Mouse (Mus musculus): ENCODE measurements around the gene Tspan8. TPM values are rescaled to one million over a fixed set of nuclear protein-coding genes. Genes with fewer than 3 reads are reported as not detected.

Tspan8 gene
- polyA plus RNA-seq (2014; fragmentation: Nextera tagmentation; extraction: Ambion mirVana), result 0.72 and 0.75 TPM in 2 replicates

GRCm38 (mm10) chr10:115816511-115816910, at the start of gene Tspan8:
Gene Tspan8 (plus strand): TSS chr10:115816832.
- no peaks in the 10 kb centered on the region for H3K4me1 ChIP-seq (ENCODE audit: control insufficient read depth, insufficient read depth, low read length)
- H3K9me3 ChIP-seq (ENCODE audit: control insufficient read depth, low read length), result no peaks in the 10 kb centered on the region
- no peak within 1 kb of the TSS for H3K9ac ChIP-seq (ENCODE audit: low read length)
- no peak within 1 kb of the TSS for H3K4me3 ChIP-seq (ENCODE audit: low read depth, low read length)
- ATAC-seq (ENCODE audit: low FRiP score), result no peak
- no peaks in the 10 kb centered on the region for H3K36me3 ChIP-seq (ENCODE audit: control insufficient read depth, insufficient read depth, low read length)
- 68% methylated on average over 6 of the region's 6 CpGs for WGBS
- H3K27ac ChIP-seq (ENCODE audit: low read depth, low read length), result no peak within 1 kb of the TSS
- H3K4me2 ChIP-seq, result no peak within 1 kb of the TSS
- H3K27me3 ChIP-seq (ENCODE audit: control insufficient read depth, insufficient read depth, low read length), result no peaks in the 10 kb centered on the region
- DNase-seq (ENCODE audit: low spot score, missing footprints), result no peak

- no peaks in the 10 kb centered on the region for H3K4me1 ChIP-seq (ENCODE audit: control insufficient read depth, insufficient read depth, low read length)
- no peaks in the 10 kb centered on the region for H3K36me3 ChIP-seq (ENCODE audit: control insufficient read depth, insufficient read depth, low read length)
- H3K27me3 ChIP-seq (ENCODE audit: control insufficient read depth, insufficient read depth, low read length), result no peaks in the 10 kb centered on the region
- H3K4me2 ChIP-seq, result no peak overlapping the region
- no peak overlapping the region for H3K27ac ChIP-seq (ENCODE audit: low read depth, low read length)
- H3K9me3 ChIP-seq (ENCODE audit: control insufficient read depth, low read length), result no peaks in the 10 kb centered on the region
- peak; percentile 56 for DNase-seq (ENCODE audit: low spot score, missing footprints)
- WGBS, result 91% methylated on average over 8 of the region's 8 CpGs
- no peak overlapping the region for H3K4me3 ChIP-seq (ENCODE audit: low read depth, low read length)
- ATAC-seq (ENCODE audit: low FRiP score), result no peak
- no peak overlapping the region for H3K9ac ChIP-seq (ENCODE audit: low read length)
These were observed 46.6 kb upstream of the Tspan8 start for GRCm38 (mm10) chr10:115770032-115770431.

GRCm38 (mm10) chr10:115774451-115774850, 42.2 kb upstream of the Tspan8 start:
- no peak overlapping the region for H3K4me2 ChIP-seq
- no peak overlapping the region for H3K4me3 ChIP-seq (ENCODE audit: low read depth, low read length)
- WGBS, result 64% methylated on average over 4 of the region's 4 CpGs
- no peak for ATAC-seq (ENCODE audit: low FRiP score)
- H3K9ac ChIP-seq (ENCODE audit: low read length), result no peak overlapping the region
- no peaks in the 10 kb centered on the region for H3K4me1 ChIP-seq (ENCODE audit: control insufficient read depth, insufficient read depth, low read length)
- no peak overlapping the region for H3K27ac ChIP-seq (ENCODE audit: low read depth, low read length)
- no peaks in the 10 kb centered on the region for H3K9me3 ChIP-seq (ENCODE audit: control insufficient read depth, low read length)
- no peaks in the 10 kb centered on the region for H3K27me3 ChIP-seq (ENCODE audit: control insufficient read depth, insufficient read depth, low read length)
- H3K36me3 ChIP-seq (ENCODE audit: control insufficient read depth, insufficient read depth, low read length), result no peaks in the 10 kb centered on the region
- DNase-seq (ENCODE audit: low spot score, missing footprints), result no peak

GRCm38 (mm10) chr10:115775945-115776905, 40.4 kb upstream of the Tspan8 start:
- no peak for DNase-seq (ENCODE audit: low spot score, missing footprints)
- H3K9me3 ChIP-seq (ENCODE audit: control insufficient read depth, low read length), result no peaks in the 10 kb centered on the region
- no peak overlapping the region for H3K4me2 ChIP-seq
- H3K27ac ChIP-seq (ENCODE audit: low read depth, low read length), result no peak overlapping the region
- 72% methylated on average over 17 of the region's 17 CpGs for WGBS
- H3K4me3 ChIP-seq (ENCODE audit: low read depth, low read length), result no peak overlapping the region
- ATAC-seq (ENCODE audit: low FRiP score), result no peak; the same call in 1 of the 2 replicates
- H3K27me3 ChIP-seq (ENCODE audit: control insufficient read depth, insufficient read depth, low read length), result no peaks in the 10 kb centered on the region
- no peak overlapping the region for H3K9ac ChIP-seq (ENCODE audit: low read length)
- no peaks in the 10 kb centered on the region for H3K4me1 ChIP-seq (ENCODE audit: control insufficient read depth, insufficient read depth, low read length)
- no peaks in the 10 kb centered on the region for H3K36me3 ChIP-seq (ENCODE audit: control insufficient read depth, insufficient read depth, low read length)

GRCm38 (mm10) chr10:115777366-115777765, 39.3 kb upstream of the Tspan8 start:
- H3K36me3 ChIP-seq (ENCODE audit: control insufficient read depth, insufficient read depth, low read length), result no peaks in the 10 kb centered on the region
- H3K4me2 ChIP-seq, result no peak overlapping the region
- H3K4me1 ChIP-seq (ENCODE audit: control insufficient read depth, insufficient read depth, low read length), result no peaks in the 10 kb centered on the region
- H3K4me3 ChIP-seq (ENCODE audit: low read depth, low read length), result no peak overlapping the region
- 74% methylated on average over 5 of the region's 5 CpGs for WGBS
- DNase-seq (ENCODE audit: low spot score, missing footprints) (no peak), ATAC-seq (ENCODE audit: low FRiP score) (no peak)
- no peak overlapping the region for H3K27ac ChIP-seq (ENCODE audit: low read depth, low read length)
- H3K9me3 ChIP-seq (ENCODE audit: control insufficient read depth, low read length), result no peaks in the 10 kb centered on the region
- H3K27me3 ChIP-seq (ENCODE audit: control insufficient read depth, insufficient read depth, low read length), result no peaks in the 10 kb centered on the region
- H3K9ac ChIP-seq (ENCODE audit: low read length), result no peak overlapping the region

- no peak for DNase-seq (ENCODE audit: low spot score, missing footprints)
- ATAC-seq (ENCODE audit: low FRiP score), result peak; percentile 55; the same call in 1 of the 2 replicates
- H3K9ac ChIP-seq (ENCODE audit: low read length), result no peak overlapping the region
- no peaks in the 10 kb centered on the region for H3K27me3 ChIP-seq (ENCODE audit: control insufficient read depth, insufficient read depth, low read length)
- no peak overlapping the region for H3K4me2 ChIP-seq
- H3K4me3 ChIP-seq (ENCODE audit: low read depth, low read length), result no peak overlapping the region
- H3K36me3 ChIP-seq (ENCODE audit: control insufficient read depth, insufficient read depth, low read length), result no peaks in the 10 kb centered on the region
- H3K4me1 ChIP-seq (ENCODE audit: control insufficient read depth, insufficient read depth, low read length), result no peaks in the 10 kb centered on the region
- H3K27ac ChIP-seq (ENCODE audit: low read depth, low read length), result no peak overlapping the region
- H3K9me3 ChIP-seq (ENCODE audit: control insufficient read depth, low read length), result no peaks in the 10 kb centered on the region
- 47% methylated on average over 5 of the region's 5 CpGs for WGBS
These were observed 38.0 kb upstream of the Tspan8 start for GRCm38 (mm10) chr10:115778624-115779023.

- Histone ChIP-seq H3K27me3 (ENCODE audit: control insufficient read depth, insufficient read depth, low read length) (no peaks in the 10 kb centered on the region), H3K4me3 (ENCODE audit: low read depth, low read length) (no peak overlapping the region), H3K36me3 (ENCODE audit: control insufficient read depth, insufficient read depth, low read length) (no peaks in the 10 kb centered on the region), H3K27ac (ENCODE audit: low read depth, low read length) (no peak overlapping the region), H3K4me2 (no peak overlapping the region), H3K9ac (ENCODE audit: low read length) (no peak overlapping the region), H3K4me1 (ENCODE audit: control insufficient read depth, insufficient read depth, low read length) (no peaks in the 10 kb centered on the region), H3K9me3 (ENCODE audit: control insufficient read depth, low read length) (no peaks in the 10 kb centered on the region)
- ATAC-seq (ENCODE audit: low FRiP score) (peak; percentile 24; the same call in 1 of the 2 replicates), DNase-seq (ENCODE audit: low spot score, missing footprints) (no peak)
- 77% methylated on average over 11 of the region's 11 CpGs for WGBS
These were observed 36.2 kb upstream of the Tspan8 start for GRCm38 (mm10) chr10:115780239-115781016.

- Histone ChIP-seq H3K9ac (ENCODE audit: low read length) (no peak overlapping the region), H3K4me3 (ENCODE audit: low read depth, low read length) (no peak overlapping the region), H3K4me1 (ENCODE audit: control insufficient read depth, insufficient read depth, low read length) (no peaks in the 10 kb centered on the region), H3K27ac (ENCODE audit: low read depth, low read length) (no peak overlapping the region), H3K4me2 (no peak overlapping the region), H3K36me3 (ENCODE audit: control insufficient read depth, insufficient read depth, low read length) (no peaks in the 10 kb centered on the region), H3K9me3 (ENCODE audit: control insufficient read depth, low read length) (no peaks in the 10 kb centered on the region), H3K27me3 (ENCODE audit: control insufficient read depth, insufficient read depth, low read length) (no peaks in the 10 kb centered on the region)
- WGBS, result 81% methylated on average over 2 of the region's 2 CpGs
- DNase-seq (ENCODE audit: low spot score, missing footprints), result no peak
- ATAC-seq (ENCODE audit: low FRiP score), result no peak
These were observed 33.4 kb upstream of the Tspan8 start for GRCm38 (mm10) chr10:115783232-115783631.

- H3K9ac ChIP-seq (ENCODE audit: low read length), result no peak overlapping the region
- H3K4me2 ChIP-seq, result no peak overlapping the region
- H3K27me3 ChIP-seq (ENCODE audit: control insufficient read depth, insufficient read depth, low read length), result no peaks in the 10 kb centered on the region
- H3K4me1 ChIP-seq (ENCODE audit: control insufficient read depth, insufficient read depth, low read length), result 0 out of 2 replicates have a peak, but pooled peaks cover 2% of the 10 kb centered on the region
- H3K27ac ChIP-seq (ENCODE audit: low read depth, low read length), result no peak overlapping the region
- WGBS, result 84% methylated on average over 2 of the region's 2 CpGs
- H3K4me3 ChIP-seq (ENCODE audit: low read depth, low read length), result no peak overlapping the region
- no peak for ATAC-seq (ENCODE audit: low FRiP score)
- no peaks in the 10 kb centered on the region for H3K36me3 ChIP-seq (ENCODE audit: control insufficient read depth, insufficient read depth, low read length)
- no peak for DNase-seq (ENCODE audit: low spot score, missing footprints)
- H3K9me3 ChIP-seq (ENCODE audit: control insufficient read depth, low read length), result no peaks in the 10 kb centered on the region
These were observed 25.8 kb upstream of the Tspan8 start for GRCm38 (mm10) chr10:115790788-115791187.
